7 mouse cellular contexts compared by ENCODE assay signal in the genomic region with DNA sequence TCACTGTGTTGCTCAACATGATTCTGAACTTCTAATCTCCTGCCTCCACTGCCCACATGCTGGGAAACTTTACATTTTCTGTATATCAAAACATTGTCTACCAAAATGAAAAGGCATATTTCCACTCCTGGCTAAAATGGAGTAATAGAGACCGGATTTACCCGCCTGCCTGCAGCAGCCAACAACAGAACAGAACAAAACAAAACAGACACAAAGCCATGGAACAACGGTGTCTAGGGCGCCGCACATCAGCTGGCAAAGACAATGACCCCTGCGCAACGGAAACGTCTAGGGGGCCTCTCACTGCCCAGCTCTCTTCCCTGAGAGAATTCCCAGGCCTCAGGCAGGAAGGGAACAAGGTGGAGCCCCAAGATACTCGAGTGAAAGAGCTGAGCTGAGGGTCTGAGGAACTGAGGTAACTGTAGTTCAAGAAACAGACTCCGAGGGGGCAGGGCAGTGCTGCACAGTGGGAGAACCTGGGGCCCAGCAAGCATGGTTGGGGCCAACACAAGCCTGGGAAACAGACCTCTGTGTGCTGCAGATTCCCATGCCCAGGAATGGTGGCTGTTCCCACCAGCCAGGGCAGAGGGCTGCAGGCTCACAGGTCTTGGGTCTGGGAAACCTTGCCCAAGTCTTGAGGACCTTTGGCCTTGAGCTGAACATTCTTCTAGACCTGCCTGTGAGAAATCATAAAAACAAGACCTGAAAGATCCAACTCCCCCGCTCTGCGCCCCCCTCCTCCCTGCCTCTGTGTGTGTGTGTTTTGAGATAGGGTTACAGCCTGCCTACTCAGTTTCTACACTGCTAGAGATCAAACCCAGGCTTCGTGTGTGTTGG. TPM values are rescaled to one million over a fixed set of nuclear protein-coding genes. Genes with fewer than 3 reads are reported as not detected.
A peak's percentile ranks its signal among the peaks of the same experiment; 100 is the strongest.
DNase-seq lines count a peak whose midpoint lies in the region; ATAC-seq and TF ChIP-seq lines count a peak whose summit lies in the region.

No protein-coding gene starts in this region.

- no peak for DNase-seq in lung, adult 2 months
- DNase-seq in heart, adult 2 months, result peak in 1 of 2 experiments; percentile 33
- no peak for DNase-seq in spleen, postnatal 10 days (ENCODE audit: low spot score in 2 of 2)

- no peaks in the 10 kb centered on the region for H3K27me3 ChIP-seq in lung, embryonic 16.5 days (ENCODE audit: control insufficient read depth, insufficient read depth, low read depth, low read length)
- H3K27me3 ChIP-seq in heart, adult 2 months (ENCODE audit: control insufficient read depth, insufficient read depth, low read length), result no peaks in the 10 kb centered on the region
- no peaks in the 10 kb centered on the region for H3K27me3 ChIP-seq in intestine, embryonic 16.5 days (replicated peaks; ENCODE audit: control insufficient read depth, insufficient read depth, low read length)
- H3K27me3 ChIP-seq in neural tube, embryonic 13.5 days, result peaks cover 20% of the 10 kb centered on the region

- TF ChIP-seq CTCF in lung, adult 2 months (IDR thresholded peaks at IDR 0.05; ENCODE audit: insufficient read depth, low read length), result no peak
- TF ChIP-seq CTCF in heart, adult 2 months (IDR thresholded peaks at IDR 0.05), result no peak

- no peaks in the 10 kb centered on the region for H3K79me2 ChIP-seq in heart, adult 2 months (replicated peaks; ENCODE audit: control insufficient read depth, insufficient read depth, low read length)

- H3K27ac ChIP-seq in lung, embryonic 16.5 days (ENCODE audit: low read length), result peak overlapping the region; percentile 83
- peak overlapping the region; percentile 57 for H3K27ac ChIP-seq in heart, adult 2 months
- H3K27ac ChIP-seq in intestine, embryonic 16.5 days (ENCODE audit: low read length), result peak overlapping the region; percentile 86
- H3K27ac ChIP-seq in neural tube, embryonic 13.5 days (replicated peaks), result peak overlapping the region; percentile 52

- H3K4me2 ChIP-seq in lung, embryonic 16.5 days (ENCODE audit: low read depth, low read length), result no peak overlapping the region
- 0 out of 2 replicates have a peak overlapping the region, but pooled peaks have one; percentile 16 for H3K4me2 ChIP-seq in intestine, embryonic 16.5 days (ENCODE audit: low read depth, low read length)
- H3K4me2 ChIP-seq in neural tube, embryonic 13.5 days, result no peak overlapping the region

- H3K4me3 ChIP-seq in lung, embryonic 16.5 days (ENCODE audit: low read length), result no peak overlapping the region
- no peak overlapping the region for H3K4me3 ChIP-seq in lung, adult 2 months (replicated peaks; ENCODE audit: extremely low read depth, low read depth, low read length)
- H3K4me3 ChIP-seq in heart, adult 2 months, result no peak overlapping the region
- no peak overlapping the region for H3K4me3 ChIP-seq in intestine, embryonic 16.5 days (ENCODE audit: low read length)
- no peak overlapping the region for H3K4me3 ChIP-seq in neural tube, embryonic 13.5 days

- H3K36me3 ChIP-seq in lung, embryonic 16.5 days (ENCODE audit: control insufficient read depth, insufficient read depth, low read length), result no peaks in the 10 kb centered on the region
- no peaks in the 10 kb centered on the region for H3K36me3 ChIP-seq in heart, adult 2 months (ENCODE audit: control insufficient read depth, insufficient read depth, low read length)
- no peaks in the 10 kb centered on the region for H3K36me3 ChIP-seq in intestine, embryonic 16.5 days (ENCODE audit: control insufficient read depth, insufficient read depth, low read length)
- H3K36me3 ChIP-seq in neural tube, embryonic 13.5 days, result no peaks in the 10 kb centered on the region

- H3K9me3 ChIP-seq in lung, embryonic 16.5 days (ENCODE audit: control insufficient read depth, low read length), result no peaks in the 10 kb centered on the region
- no peaks in the 10 kb centered on the region for H3K9me3 ChIP-seq in intestine, embryonic 16.5 days (ENCODE audit: control insufficient read depth, low read length)
- H3K9me3 ChIP-seq in neural tube, embryonic 13.5 days, result no peaks in the 10 kb centered on the region

- H3K9ac ChIP-seq in lung, embryonic 16.5 days (ENCODE audit: low read length), result peak overlapping the region; percentile 42
- no peak overlapping the region for H3K9ac ChIP-seq in heart, adult 2 months (ENCODE audit: low read depth, low read length)
- H3K9ac ChIP-seq in intestine, embryonic 16.5 days (ENCODE audit: low read depth, low read length), result peak overlapping the region; percentile 51
- H3K9ac ChIP-seq in neural tube, embryonic 13.5 days, result no peak overlapping the region

- H3K4me1 ChIP-seq in lung, embryonic 16.5 days (replicated peaks; ENCODE audit: control insufficient read depth, insufficient read depth, low read length), result peaks cover 35% of the 10 kb centered on the region
- no peaks in the 10 kb centered on the region for H3K4me1 ChIP-seq in lung, adult 2 months (ENCODE audit: control insufficient read depth, insufficient read depth, low read length)
- H3K4me1 ChIP-seq in heart, adult 2 months (ENCODE audit: control insufficient read depth, insufficient read depth, low read length), result peaks cover 5% of the 10 kb centered on the region
- H3K4me1 ChIP-seq in intestine, embryonic 16.5 days (ENCODE audit: control insufficient read depth, insufficient read depth, low read length), result peaks cover 63% of the 10 kb centered on the region
- peaks cover 31% of the 10 kb centered on the region for H3K4me1 ChIP-seq in neural tube, embryonic 13.5 days (replicated peaks)

- peak; percentile 63 for ATAC-seq in lung, embryonic 16.5 days (ENCODE audit: low read depth)
- ATAC-seq in intestine, embryonic 16.5 days, result peak; percentile 41
- no peak for ATAC-seq in neural tube, embryonic 13.5 days (ENCODE audit: low read depth)
- ATAC-seq in monocyte, adult 5-6 weeks (replicated peaks; ENCODE audit: insufficient number of reproducible peaks, low FRiP score, low TSS enrichment, poor library complexity, severe bottlenecking), result no peak

- 0 out of 2 replicates have a peak, but pooled peaks have one; percentile 29 for TF ChIP-seq EP300 in heart, adult 2 months (IDR thresholded peaks at IDR 0.05; ENCODE audit: insufficient read depth, low read depth, low read length)

- WGBS in lung, embryonic 16.5 days, result 40% methylated on average over 13 of the region's 13 CpGs
- 46% methylated on average over 13 of the region's 13 CpGs for WGBS in lung, adult 2 months
- 47% methylated on average over 13 of the region's 13 CpGs for WGBS in heart, adult 2 months
- 31% methylated on average over 13 of the region's 13 CpGs for WGBS in intestine, embryonic 16.5 days
- WGBS in neural tube, embryonic 13.5 days, result 22% methylated on average over 13 of the region's 13 CpGs

- no peak for TF ChIP-seq POLR2A in lung, adult 2 months (IDR thresholded peaks at IDR 0.05; ENCODE audit: borderline replicate concordance, extremely low read depth, low read depth, low read length)
- TF ChIP-seq POLR2A in heart, adult 2 months (IDR thresholded peaks at IDR 0.05; ENCODE audit: insufficient read depth, low read depth, low read length), result no peak

- intact Hi-C loops in heart, adult 2 months (cut with DNase I), result loop anchor here (5.0 kb wide), 1 partner anchor 193 kb away; no protein-coding TSS in a partner anchor

RNA-seq across cellular contexts. Expression of a gene that starts 6.9 kb away (rescaled TPM):
- polyA plus RNA-seq in lung, embryonic 16.5 days (2015; fragmentation: Nextera tagmentation; extraction: Ambion mirVana), result 17.2 and 22.4 TPM in 2 replicates
- 8.0 and 10.3 TPM in 2 replicates for polyA plus RNA-seq in lung, adult 2 months (2012; rRNA removed)
- total RNA-seq in heart, adult 2 months (2021), result 1 to 10 TPM in 1 of 2 experiments, under 1 TPM in 1; 0.89 to 2.1 TPM
- polyA plus RNA-seq in heart, adult 2 months (2012; rRNA removed), result 12.8 and 18.0 TPM in 2 replicates
- polyA plus RNA-seq in intestine, embryonic 16.5 days (2015; fragmentation: Nextera tagmentation; extraction: Ambion mirVana), result 50.3 and 58.1 TPM in 2 replicates
- polyA plus RNA-seq in neural tube, embryonic 13.5 days (2015; fragmentation: Nextera tagmentation; extraction: Ambion mirVana), result 14.0 and 14.8 TPM in 2 replicates
- 9.7 to 34.1 TPM (median 22.6 TPM) in 3 replicates for total RNA-seq in monocyte, adult 5-6 weeks (2017)

RNA-seq across cellular contexts. Expression of a gene that starts 26.9 kb away (rescaled TPM):
- 17.9 and 50.7 TPM in 2 replicates for polyA plus RNA-seq in lung, embryonic 16.5 days (2015; fragmentation: Nextera tagmentation; extraction: Ambion mirVana)
- polyA plus RNA-seq in lung, adult 2 months (2012; rRNA removed), result 4.1 and 64.7 TPM in 2 replicates
- 1 to 10 TPM; 1.1 to 1.3 TPM for total RNA-seq in heart, adult 2 months (2021)
- 1.8 TPM in 1 of 2 replicates, not detected in the other for polyA plus RNA-seq in heart, adult 2 months (2012; rRNA removed)
- 2.1 and 3.2 TPM in 2 replicates for polyA plus RNA-seq in intestine, embryonic 16.5 days (2015; fragmentation: Nextera tagmentation; extraction: Ambion mirVana)
- polyA plus RNA-seq in neural tube, embryonic 13.5 days (2015; fragmentation: Nextera tagmentation; extraction: Ambion mirVana), result 2.4 and 8.4 TPM in 2 replicates
- 13.6 to 16.7 TPM (median 15.5 TPM) in 3 replicates for total RNA-seq in monocyte, adult 5-6 weeks (2017)

Comparison
In these comparisons a context has a peak if more than half of its experiments do, and no peak if none do; other contexts are left out.
1. ATAC-seq: peak in lung, embryonic 16.5 days (single experiment) and intestine, embryonic 16.5 days (single experiment); none in neural tube, embryonic 13.5 days (single experiment) and monocyte, adult 5-6 weeks (single experiment).
2. H3K9ac ChIP-seq: peak in lung, embryonic 16.5 days (single experiment) and intestine, embryonic 16.5 days (single experiment); none in heart, adult 2 months (single experiment) and neural tube, embryonic 13.5 days (single experiment).
3. Peak in every context shown above with its lines, with median percentiles within 50 percentile points of each other: H3K27ac ChIP-seq.